Mouse (Mus musculus): ENCODE measurements around the gene Taf4. TPM values are rescaled to one million over a fixed set of nuclear protein-coding genes. Genes with fewer than 3 reads are reported as not detected.

Gene Taf4
- polyA plus RNA-seq, 1 experiment from 2014 or later = 5.5 TPM

GRCm38 (mm10) chr2:179867669-179868068, 108.8 kb downstream of the Taf4 start:
- 54% methylated on average over 3 of the region's 3 CpGs for WGBS
- Histone ChIP-seq H3K27ac (ENCODE audit: low read depth) (no peak overlapping the region), H3K27me3 (ENCODE audit: insufficient read depth, low read length) (no peaks in the 10 kb centered on the region), H3K36me3 (ENCODE audit: insufficient read depth) (no peaks in the 10 kb centered on the region), H3K9me3 (ENCODE audit: low read depth, low read length) (no peaks in the 10 kb centered on the region), H3K4me3 (ENCODE audit: low read depth, low read length) (no peak overlapping the region), H3K4me2 (no peak overlapping the region), H3K9ac (no peak overlapping the region), H3K4me1 (ENCODE audit: insufficient read depth) (no peaks in the 10 kb centered on the region)
- ATAC-seq (ENCODE audit: insufficient read depth) (no peak), DNase-seq (no peak)
- no peak for TF ChIP-seq CTCF (IDR thresholded peaks at IDR 0.05; ENCODE audit: low read depth)

- Histone ChIP-seq H3K36me3 (ENCODE audit: insufficient read depth) (no peaks in the 10 kb centered on the region), H3K4me2 (no peak overlapping the region), H3K9me3 (ENCODE audit: low read depth, low read length) (no peaks in the 10 kb centered on the region), H3K9ac (no peak overlapping the region), H3K4me1 (ENCODE audit: insufficient read depth) (no peaks in the 10 kb centered on the region), H3K4me3 (ENCODE audit: low read depth, low read length) (no peak overlapping the region), H3K27ac (ENCODE audit: low read depth) (no peak overlapping the region), H3K27me3 (ENCODE audit: insufficient read depth, low read length) (no peaks in the 10 kb centered on the region)
- TF ChIP-seq CTCF (IDR thresholded peaks at IDR 0.05; ENCODE audit: low read depth) = peak; percentile 43
- ATAC-seq (ENCODE audit: insufficient read depth) (no peak), DNase-seq (no peak)
- WGBS = 69% methylated on average over 5 of the region's 5 CpGs
These were observed 111.3 kb downstream of the Taf4 start for GRCm38 (mm10) chr2:179865097-179865496.

DNA sequence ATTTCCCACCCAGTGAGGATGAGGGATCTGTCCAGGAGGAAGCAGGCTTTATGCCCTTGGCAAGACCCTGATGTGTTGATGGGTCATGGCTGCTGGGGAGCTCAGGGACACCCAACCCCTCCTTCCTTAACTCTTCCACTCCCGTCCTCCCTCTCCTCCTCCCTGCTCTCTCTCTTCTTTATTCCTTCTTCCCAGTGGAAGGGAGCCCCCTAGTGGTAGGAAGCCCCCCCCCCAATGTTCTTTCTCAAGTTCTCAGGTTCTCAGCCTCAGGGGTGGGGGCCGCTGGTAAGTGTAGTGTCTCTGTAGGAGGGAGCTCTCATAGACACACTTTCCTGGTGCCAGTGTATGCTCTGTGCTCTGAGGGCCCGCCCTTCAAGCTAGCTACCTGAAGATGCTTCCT, 113.2 kb downstream of the Taf4 start:
- no peak overlapping the region for H3K27ac ChIP-seq (ENCODE audit: low read depth)
- no peak overlapping the region for H3K9ac ChIP-seq
- no peaks in the 10 kb centered on the region for H3K27me3 ChIP-seq (ENCODE audit: insufficient read depth, low read length)
- H3K9me3 ChIP-seq (ENCODE audit: low read depth, low read length) = no peaks in the 10 kb centered on the region
- ATAC-seq (ENCODE audit: insufficient read depth) (no peak), DNase-seq (peak; percentile 9)
- WGBS = 59% methylated on average over 3 of the region's 3 CpGs
- no peaks in the 10 kb centered on the region for H3K36me3 ChIP-seq (ENCODE audit: insufficient read depth)
- H3K4me1 ChIP-seq (ENCODE audit: insufficient read depth) = no peaks in the 10 kb centered on the region
- no peak overlapping the region for H3K4me2 ChIP-seq
- peak; percentile 63 for TF ChIP-seq CTCF (IDR thresholded peaks at IDR 0.05; ENCODE audit: low read depth)
- H3K4me3 ChIP-seq (ENCODE audit: low read depth, low read length) = no peak overlapping the region

DNA sequence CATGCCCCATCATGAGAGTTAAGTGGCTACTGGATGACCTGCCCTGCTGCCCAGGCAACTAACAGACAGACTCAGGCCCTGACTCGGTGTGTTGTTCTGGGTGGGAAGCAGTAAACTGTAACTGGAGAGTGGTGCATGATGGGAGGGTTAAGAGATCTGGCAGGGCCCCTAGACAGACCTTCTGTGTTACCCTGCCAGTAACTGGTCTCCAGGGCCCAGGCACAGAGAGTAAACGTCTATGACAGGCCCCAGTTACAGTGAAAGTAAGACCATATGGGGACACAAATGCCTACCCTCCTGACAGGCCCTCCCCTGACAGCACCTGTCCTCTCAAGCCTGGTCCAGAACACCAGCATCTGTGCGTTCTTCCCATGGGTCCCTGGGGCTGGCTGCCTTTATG, 113.8 kb downstream of the Taf4 start:
- no peak for ATAC-seq (ENCODE audit: insufficient read depth)
- Histone ChIP-seq H3K27me3 (ENCODE audit: insufficient read depth, low read length) (no peaks in the 10 kb centered on the region), H3K9ac (no peak overlapping the region), H3K4me3 (ENCODE audit: low read depth, low read length) (no peak overlapping the region), H3K27ac (ENCODE audit: low read depth) (no peak overlapping the region), H3K4me2 (no peak overlapping the region), H3K36me3 (ENCODE audit: insufficient read depth) (no peaks in the 10 kb centered on the region), H3K9me3 (ENCODE audit: low read depth, low read length) (no peaks in the 10 kb centered on the region), H3K4me1 (ENCODE audit: insufficient read depth) (no peaks in the 10 kb centered on the region)
- WGBS = 74% methylated on average over 3 of the region's 3 CpGs
- TF ChIP-seq CTCF (IDR thresholded peaks at IDR 0.05; ENCODE audit: low read depth) = no peak
- no peak for DNase-seq

Other genes with a start within 250 kb of the Taf4 start
- 6.5 and 6.8 TPM in 2 replicates for gene Lsm14b, start 48.3 kb upstream of the Taf4 start, polyA plus RNA-seq (2014; fragmentation: Nextera tagmentation; extraction: Ambion mirVana)
- 548 and 630 TPM in 2 replicates for gene Psma7, start 65.8 kb upstream of the Taf4 start, polyA plus RNA-seq (2014; fragmentation: Nextera tagmentation; extraction: Ambion mirVana)
- gene Ss18l1, start 65.9 kb upstream of the Taf4 start, polyA plus RNA-seq (2014; fragmentation: Nextera tagmentation; extraction: Ambion mirVana) = 4.7 and 5.6 TPM in 2 replicates
- gene Mtg2, start 93.9 kb upstream of the Taf4 start, polyA plus RNA-seq (2014; fragmentation: Nextera tagmentation; extraction: Ambion mirVana) = 23.4 and 25.3 TPM in 2 replicates
- gene Hrh3, start 127.8 kb upstream of the Taf4 start, polyA plus RNA-seq (2014; fragmentation: Nextera tagmentation; extraction: Ambion mirVana) = not detected in 2 replicates
- 30.9 and 31.1 TPM in 2 replicates for gene Osbpl2, start 142.7 kb upstream of the Taf4 start, polyA plus RNA-seq (2014; fragmentation: Nextera tagmentation; extraction: Ambion mirVana)
- gene Adrm1, start 194.8 kb upstream of the Taf4 start, polyA plus RNA-seq (2014; fragmentation: Nextera tagmentation; extraction: Ambion mirVana) = 160 and 163 TPM in 2 replicates
- gene Lama5, start 249.2 kb upstream of the Taf4 start, polyA plus RNA-seq (2014; fragmentation: Nextera tagmentation; extraction: Ambion mirVana) = 95.0 and 95.1 TPM in 2 replicates

All from lung, embryonic 14.5 days (tissue).